ENCODE assay signal across 17 mouse cellular contexts in genomic region chr7:3239193-3239592, GRCm38 (mm10). TPM values are rescaled to one million over a fixed set of nuclear protein-coding genes. Genes with fewer than 3 reads are reported as not detected.
"Had no signal": no experiment of that assay in that cellular context is flagged by ENCODE, and none has a peak within 500 bp of the region (broad histone marks: within the 10 kb centered on the region; RNA-seq: fewer than 3 reads in every experiment).

No protein-coding gene starts in this region.

- H3K9me3 ChIP-seq: limb, embryonic 12.5 days; midbrain, embryonic 15.5 days had no signal

- H3K4me1 ChIP-seq: limb, embryonic 12.5 days; midbrain, embryonic 10.5 days; midbrain, embryonic 15.5 days; neural tube, embryonic 12.5 days had no signal

- H3K36me3 ChIP-seq: limb, embryonic 12.5 days; midbrain, embryonic 10.5 days; midbrain, embryonic 15.5 days; neural tube, embryonic 12.5 days had no signal

- H3K27ac ChIP-seq: kidney, postnatal 0 days; limb, embryonic 12.5 days; midbrain, embryonic 10.5 days; midbrain, embryonic 15.5 days; neural tube, embryonic 12.5 days had no signal

- H3K9ac ChIP-seq: limb, embryonic 12.5 days; lung, embryonic 14.5 days; midbrain, embryonic 15.5 days; neural tube, embryonic 12.5 days had no signal

- H3K4me3 ChIP-seq: limb, embryonic 12.5 days; midbrain, embryonic 10.5 days; midbrain, embryonic 15.5 days; neural tube, embryonic 12.5 days had no signal

- DNase-seq: kidney, adult 9 months; kidney, postnatal 36 days; liver; lung, embryonic 14.5 days; lung, postnatal 10 days; lung, postnatal 4 days; retina, postnatal 1 day; right cerebral cortex, postnatal 25 days; thymus, postnatal 4 days had no signal

- H3K4me2 ChIP-seq: limb, embryonic 12.5 days; lung, embryonic 14.5 days; midbrain, embryonic 15.5 days; neural tube, embryonic 12.5 days had no signal

- ATAC-seq: intestine, postnatal 0 days; midbrain, embryonic 15.5 days had no signal

- H3K27me3 ChIP-seq: limb, embryonic 12.5 days; midbrain, embryonic 15.5 days; neural tube, embryonic 12.5 days had no signal

RNA-seq across cellular contexts. Expression of gene Nlrp12, which starts 10.3 kb away (rescaled TPM):
- total RNA-seq: left cerebral cortex, adult 18-20 months had no signal
- polyA plus RNA-seq: intestine, postnatal 0 days; kidney, postnatal 0 days; limb, embryonic 12.5 days; lung, embryonic 14.5 days; midbrain, embryonic 10.5 days; neural tube, embryonic 12.5 days had no signal

RNA-seq across cellular contexts. Expression of gene Prkcg, which starts 49.8 kb away (rescaled TPM):
- polyA plus RNA-seq: limb, embryonic 12.5 days; liver, embryonic 16.5 days had no signal
